Mouse (Mus musculus) CH12.LX (cell line): ENCODE measurements at regions not wholly inside any gene's neighbourhood (a gene's known extent, or its start where the extent isn't known, plus 50 kb on each side); places are given as distances from the start of the nearest gene placed in this dataset.

Experiments
- DNase-seq: peaks from one replicate; pipeline ENCODE4 v3.0.0-alpha.2; 2013; ENCODE audit errors: extremely low read depth
- H3K27ac ChIP-seq: 2 replicates; pipeline ENCODE4 v1.5.1; 2012; ENCODE audit warnings: low read depth, mild to moderate bottlenecking, control low read depth, moderate library complexity; ENCODE audit not compliant: insufficient read depth
- H3K27me3 ChIP-seq: replicated peaks from 2 replicates; pipeline ENCODE3; 2012; ENCODE audit warnings: inconsistent platforms
- H3K36me3 ChIP-seq, 2 experiments: replicated peaks in 1 of 2; 2 replicates each; pipeline versions ENCODE3 to v1.6.1; 2012; ENCODE audit warnings: inconsistent platforms in 1 of 2, low read length in 1 of 2, mild to moderate bottlenecking in 1 of 2, mixed read lengths in 1 of 2, moderate library complexity in 1 of 2; ENCODE audit not compliant: control insufficient read depth in 1 of 2, insufficient read depth in 1 of 2
- H3K4me1 ChIP-seq, 2 experiments: 2 replicates each; pipeline ENCODE4 v1.6.1; 2012; ENCODE audit warnings: inconsistent platforms in 1 of 2, moderate library complexity in 1 of 2; ENCODE audit not compliant: insufficient read depth in 2 of 2, control insufficient read depth in 1 of 2
- H3K4me2 ChIP-seq: 2 replicates; pipeline ENCODE4 v1.6.1; 2012; ENCODE audit warnings: low read depth, mild to moderate bottlenecking, control low read depth; ENCODE audit not compliant: poor library complexity, insufficient read depth, severe bottlenecking
- H3K4me3 ChIP-seq, 3 experiments: fragments of 150-350 bp in 1 of 3; sonication (generic) in 1 of 3; replicated peaks in 1 of 3; 2 replicates each; pipeline versions ENCODE3 to v1.5.1; 2011 to 2012; ENCODE audit warnings: low read depth in 2 of 3, low read length in 2 of 3, mild to moderate bottlenecking in 2 of 3, moderate library complexity in 2 of 3, control low read depth in 1 of 3, improper control_type of control experiment in 1 of 3, inconsistent platforms in 1 of 3, mixed read lengths in 1 of 3; ENCODE audit not compliant: poor library complexity in 1 of 3
- H3K79me2 ChIP-seq: replicated peaks from 2 replicates; pipeline ENCODE4 v1.6.1; 2012; ENCODE audit warnings: mild to moderate bottlenecking, moderate library complexity; ENCODE audit not compliant: control insufficient read depth, poor library complexity, insufficient read depth, severe bottlenecking; ENCODE audit errors: extremely low read depth
- H3K9ac ChIP-seq: 2 replicates; pipeline ENCODE4 v1.6.1; 2012; ENCODE audit warnings: low read depth, mild to moderate bottlenecking, control low read depth, moderate library complexity; ENCODE audit not compliant: insufficient read depth
- H3K9me3 ChIP-seq: replicated peaks from 2 replicates; pipeline ENCODE3; 2012; ENCODE audit warnings: low read length, inconsistent platforms, mixed read lengths
- CHD1 ChIP-seq: IDR thresholded peaks from 2 replicates; pipeline ENCODE4 v1.6.1; 2012; ENCODE audit warnings: low read depth, low read length, improper control_type of control experiment, inconsistent platforms
- CHD2 ChIP-seq: IDR thresholded peaks from 2 replicates; pipeline ENCODE4 v1.6.1; 2011; ENCODE audit warnings: low read length, improper control_type of control experiment
- E2F4 ChIP-seq: IDR thresholded peaks from 2 replicates; pipeline ENCODE4 v1.6.1; 2011; ENCODE audit warnings: low read depth, low read length, improper control_type of control experiment; ENCODE audit not compliant: insufficient replicate concordance
- ELF1 ChIP-seq: IDR thresholded peaks from 2 replicates; pipeline ENCODE4 v1.6.1; 2014; ENCODE audit warnings: low read depth, mild to moderate bottlenecking, inconsistent platforms, low read length, improper control_type of control experiment
- EP300 ChIP-seq: IDR thresholded peaks from 2 replicates; pipeline ENCODE4 v1.6.1; 2011; ENCODE audit warnings: low read length, improper control_type of control experiment
- JUN ChIP-seq: IDR thresholded peaks from 2 replicates; pipeline ENCODE4 v1.6.1; 2011; ENCODE audit warnings: low read depth, mild to moderate bottlenecking, low read length, improper control_type of control experiment, moderate library complexity; ENCODE audit not compliant: insufficient read depth
- JUND ChIP-seq: conservative IDR thresholded peaks from 2 replicates; pipeline ENCODE4 v1.6.1; 2011; ENCODE audit warnings: low read depth, low read length, improper control_type of control experiment
- MAFK ChIP-seq: IDR thresholded peaks from 2 replicates; pipeline ENCODE4 v1.6.1; 2011; ENCODE audit warnings: low read length, improper control_type of control experiment; ENCODE audit not compliant: insufficient replicate concordance
- MAX ChIP-seq: IDR thresholded peaks from 2 replicates; pipeline ENCODE4 v1.6.1; 2011; ENCODE audit warnings: low read length, improper control_type of control experiment
- MAZ ChIP-seq: IDR thresholded peaks from 2 replicates; pipeline ENCODE4 v1.6.1; 2012; ENCODE audit warnings: low read depth, mild to moderate bottlenecking, inconsistent platforms, low read length, improper control_type of control experiment, moderate library complexity
- MXI1 ChIP-seq: IDR thresholded peaks from 2 replicates; pipeline ENCODE4 v1.6.1; 2011; ENCODE audit warnings: mild to moderate bottlenecking, low read depth, low read length, improper control_type of control experiment
- NELFE ChIP-seq: IDR thresholded peaks from 2 replicates; pipeline ENCODE4 v1.6.1; 2011; ENCODE audit warnings: low read depth, low read length, improper control_type of control experiment
- POLR2A ChIP-seq: IDR thresholded peaks from 2 replicates; pipeline ENCODE4 v1.6.1; 2011; ENCODE audit warnings: low read depth, mild to moderate bottlenecking, improper control_type of control experiment, low read length
- RCOR1 ChIP-seq: conservative IDR thresholded peaks from 2 replicates; pipeline ENCODE4 v1.6.1; 2012; ENCODE audit warnings: low read depth, mild to moderate bottlenecking, inconsistent platforms, low read length, improper control_type of control experiment
- SMC3 ChIP-seq: IDR thresholded peaks from 2 replicates; pipeline ENCODE4 v1.6.1; 2011; ENCODE audit warnings: low read depth, low read length, improper control_type of control experiment
- TBP ChIP-seq: conservative IDR thresholded peaks from 2 replicates; pipeline ENCODE4 v1.6.1; 2011; ENCODE audit warnings: low read depth, low read length, improper control_type of control experiment
- TCF12 ChIP-seq: IDR thresholded peaks from 2 replicates; pipeline ENCODE4 v1.6.1; 2014; ENCODE audit warnings: low read depth, mild to moderate bottlenecking, inconsistent platforms, low read length, improper control_type of control experiment
- UBTF ChIP-seq: IDR thresholded peaks from 2 replicates; pipeline ENCODE4 v1.6.1; 2012; ENCODE audit warnings: low read depth, mild to moderate bottlenecking, inconsistent platforms, low read length, improper control_type of control experiment, moderate library complexity
- ZC3H11A ChIP-seq: IDR thresholded peaks from 2 replicates; pipeline ENCODE4 v1.6.1; 2012; ENCODE audit warnings: low read depth, mild to moderate bottlenecking, inconsistent platforms, low read length, improper control_type of control experiment
- ZKSCAN1 ChIP-seq: IDR thresholded peaks from 2 replicates; pipeline ENCODE4 v1.6.1; 2012; ENCODE audit warnings: low read depth, inconsistent platforms, low read length, improper control_type of control experiment, borderline replicate concordance
- ZMIZ1 ChIP-seq: IDR thresholded peaks from 2 replicates; pipeline ENCODE4 v1.6.1; 2012; ENCODE audit warnings: low read depth, mild to moderate bottlenecking, inconsistent platforms, low read length, improper control_type of control experiment
- dilution Hi-C: fragments of 300-500 bp; cut with MboI; formaldehyde crosslinking; loops from 2 replicates; pipeline ENCODE4 v1.14.3; 2020; ENCODE audit warnings: low sequenced_read_pairs; ENCODE audit not compliant: extremely low pct_unique_long_range_greater_than_20kb, extremely low pct_ligation_motif_present
- in situ Hi-C: fragments of 300-500 bp; cut with MboI; formaldehyde crosslinking; loops from 3 replicates; pipeline ENCODE4 v1.14.3; 2019; ENCODE audit warnings: low sequenced_read_pairs, low pct_ligation_motif_present, low pct_unique_long_range_greater_than_20kb, mixed read lengths

DNA sequence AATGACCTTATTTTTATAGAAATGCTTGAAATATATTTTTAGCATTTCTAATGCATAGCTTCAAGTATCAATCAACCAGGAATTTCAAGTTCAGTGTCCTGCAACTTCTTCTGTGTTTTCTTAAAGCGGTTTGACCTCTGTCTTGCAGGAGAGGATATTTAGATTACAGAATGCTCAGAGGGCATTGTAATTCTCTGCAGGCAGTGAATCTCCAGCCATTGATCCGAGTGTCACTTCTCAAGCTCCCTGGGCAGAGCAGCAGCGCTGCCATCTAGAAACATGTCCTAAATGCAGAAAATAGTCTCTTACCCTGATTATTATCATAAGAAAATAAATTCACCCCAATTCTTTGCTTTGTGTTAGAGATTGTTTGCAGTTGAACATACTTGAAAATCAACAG, 687.7 kb upstream of the Gje1 start:
- Histone ChIP-seq H3K36me3 (no peaks in the 10 kb centered on the region), H3K4me3 (no peak overlapping the region), H3K4me1 (no peaks in the 10 kb centered on the region), H3K4me2 (no peak overlapping the region)
- dilution Hi-C loops (no loop called here), in situ Hi-C loops (no loop called here)
- DNase-seq: no peak
- no peak for TF ChIP-seq ZMIZ1
- TF ChIP-seq SMC3: no peak
- TF ChIP-seq TCF12: no peak
- TF ChIP-seq JUN: no peak
- no peak for TF ChIP-seq E2F4
- no peak for TF ChIP-seq MAZ
- no peak for TF ChIP-seq CHD2
- TF ChIP-seq ELF1: no peak
- no peak for TF ChIP-seq RCOR1
- TF ChIP-seq NELFE: no peak
- TF ChIP-seq EP300: no peak
- TF ChIP-seq MXI1: no peak
- TF ChIP-seq JUND: no peak
- TF ChIP-seq TBP: no peak
- TF ChIP-seq ZC3H11A: no peak
- TF ChIP-seq, all 38 proteins: peak for 0
- H3K9ac ChIP-seq: no peak overlapping the region
- no peaks in the 10 kb centered on the region for H3K79me2 ChIP-seq
- no peaks in the 10 kb centered on the region for H3K27me3 ChIP-seq
- no peak overlapping the region for H3K27ac ChIP-seq
- H3K9me3 ChIP-seq: no peaks in the 10 kb centered on the region

- Histone ChIP-seq H3K4me2 (no peak overlapping the region), H3K79me2 (no peaks in the 10 kb centered on the region), H3K27me3 (no peaks in the 10 kb centered on the region), H3K36me3 (no peaks in the 10 kb centered on the region), H3K4me1 (no peaks in the 10 kb centered on the region), H3K4me3 (no peak overlapping the region), H3K9me3 (no peaks in the 10 kb centered on the region), H3K27ac (no peak overlapping the region), H3K9ac (no peak overlapping the region)
- in situ Hi-C loops (no loop called here), dilution Hi-C loops (no loop called here)
- no peak for TF ChIP-seq POLR2A
- no peak for DNase-seq
Observed at GRCm38 (mm10) chr10:15399964-15400363, 682.0 kb upstream of the Gje1 start.

GRCm38 (mm10) chr10:15397114-15397513, 679.1 kb upstream of the Gje1 start:
- Histone ChIP-seq H3K4me2 (no peak overlapping the region), H3K27ac (no peak overlapping the region), H3K27me3 (no peaks in the 10 kb centered on the region), H3K9me3 (no peaks in the 10 kb centered on the region), H3K36me3 (no peaks in the 10 kb centered on the region), H3K4me3 (no peak overlapping the region), H3K9ac (no peak overlapping the region), H3K79me2 (no peaks in the 10 kb centered on the region), H3K4me1 (no peaks in the 10 kb centered on the region)
- no peak for DNase-seq
- dilution Hi-C loops (no loop called here), in situ Hi-C loops (no loop called here)
- TF ChIP-seq CHD2: no peak
- TF ChIP-seq E2F4: no peak
- TF ChIP-seq JUN: no peak
- TF ChIP-seq POLR2A: no peak
- TF ChIP-seq RCOR1: no peak
- no peak for TF ChIP-seq TBP
- no peak for TF ChIP-seq UBTF
- TF ChIP-seq TCF12: no peak
- no peak for TF ChIP-seq ZKSCAN1
- TF ChIP-seq MAX: no peak
- TF ChIP-seq MAFK: no peak
- no peak for TF ChIP-seq EP300
- no peak for TF ChIP-seq CHD1
- TF ChIP-seq, all 38 proteins: peak for 0
